Mouse (Mus musculus): ENCODE data around the gene Egfl7. TPM values are rescaled to one million over a fixed set of nuclear protein-coding genes. Genes with fewer than 3 reads are reported as not detected.

Gene Egfl7
- polyA plus RNA-seq, 1 experiment from 2014 or later = 61.7 TPM

DNA sequence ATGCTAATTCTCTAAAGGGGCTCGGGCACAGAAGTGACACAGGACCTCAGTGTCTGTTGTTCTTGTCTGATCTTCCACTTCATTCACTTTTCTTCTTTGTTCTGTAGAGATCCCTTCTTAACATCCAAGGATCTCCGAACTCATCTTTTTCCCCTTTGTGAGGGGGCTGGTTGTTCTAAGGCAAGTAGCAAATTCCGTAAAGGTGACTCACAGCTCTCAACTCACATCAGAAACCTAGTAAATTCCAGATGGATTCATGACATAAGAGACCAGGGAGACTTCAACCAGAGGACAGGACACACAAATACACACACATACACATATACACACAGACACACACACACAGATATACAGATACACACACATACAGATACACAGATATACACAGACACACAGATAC is 30.7 kb downstream of the Egfl7 start:
- Histone ChIP-seq H3K4me3 (replicated peaks; ENCODE audit: low read length) (no peak overlapping the region), H3K4me2 (ENCODE audit: low read length) (no peak overlapping the region), H3K9me3 (ENCODE audit: control insufficient read depth, low read length) (no peaks in the 10 kb centered on the region), H3K9ac (replicated peaks; ENCODE audit: low read depth, low read length) (no peak overlapping the region), H3K27ac (ENCODE audit: low read length) (no peak overlapping the region), H3K4me1 (replicated peaks; ENCODE audit: control insufficient read depth, insufficient read depth, low read length) (no peaks in the 10 kb centered on the region), H3K36me3 (ENCODE audit: control insufficient read depth, insufficient read depth) (no peaks in the 10 kb centered on the region), H3K27me3 (replicated peaks; ENCODE audit: control insufficient read depth, insufficient read depth, low read length) (no peaks in the 10 kb centered on the region)
- no peak for ATAC-seq
- 69% methylated on average over 3 of the region's 3 CpGs for WGBS

GRCm38 (mm10) chr2:26611054-26611453 is 31.2 kb downstream of the Egfl7 start:
- ATAC-seq = no peak
- no peak overlapping the region for H3K4me2 ChIP-seq (ENCODE audit: low read length)
- H3K9me3 ChIP-seq (ENCODE audit: control insufficient read depth, low read length) = no peaks in the 10 kb centered on the region
- no peak overlapping the region for H3K27ac ChIP-seq (ENCODE audit: low read length)
- no peaks in the 10 kb centered on the region for H3K4me1 ChIP-seq (replicated peaks; ENCODE audit: control insufficient read depth, insufficient read depth, low read length)
- H3K4me3 ChIP-seq (replicated peaks; ENCODE audit: low read length) = no peak overlapping the region
- H3K27me3 ChIP-seq (replicated peaks; ENCODE audit: control insufficient read depth, insufficient read depth, low read length) = no peaks in the 10 kb centered on the region
- no peaks in the 10 kb centered on the region for H3K36me3 ChIP-seq (ENCODE audit: control insufficient read depth, insufficient read depth)
- no peak overlapping the region for H3K9ac ChIP-seq (replicated peaks; ENCODE audit: low read depth, low read length)

GRCm38 (mm10) chr2:26611896-26612295 is 32.1 kb downstream of the Egfl7 start:
- no peaks in the 10 kb centered on the region for H3K36me3 ChIP-seq (ENCODE audit: control insufficient read depth, insufficient read depth)
- H3K9me3 ChIP-seq (ENCODE audit: control insufficient read depth, low read length) = no peaks in the 10 kb centered on the region
- no peak overlapping the region for H3K4me3 ChIP-seq (replicated peaks; ENCODE audit: low read length)
- H3K4me1 ChIP-seq (replicated peaks; ENCODE audit: control insufficient read depth, insufficient read depth, low read length) = no peaks in the 10 kb centered on the region
- no peaks in the 10 kb centered on the region for H3K27me3 ChIP-seq (replicated peaks; ENCODE audit: control insufficient read depth, insufficient read depth, low read length)
- H3K4me2 ChIP-seq (ENCODE audit: low read length) = no peak overlapping the region
- H3K9ac ChIP-seq (replicated peaks; ENCODE audit: low read depth, low read length) = no peak overlapping the region
- H3K27ac ChIP-seq (ENCODE audit: low read length) = no peak overlapping the region
- no peak for ATAC-seq

- Histone ChIP-seq H3K4me1 (replicated peaks; ENCODE audit: control insufficient read depth, insufficient read depth, low read length) (no peaks in the 10 kb centered on the region), H3K9ac (replicated peaks; ENCODE audit: low read depth, low read length) (no peak overlapping the region), H3K27me3 (replicated peaks; ENCODE audit: control insufficient read depth, insufficient read depth, low read length) (no peaks in the 10 kb centered on the region), H3K4me3 (replicated peaks; ENCODE audit: low read length) (no peak overlapping the region), H3K27ac (ENCODE audit: low read length) (no peak overlapping the region), H3K4me2 (ENCODE audit: low read length) (no peak overlapping the region), H3K9me3 (ENCODE audit: control insufficient read depth, low read length) (no peaks in the 10 kb centered on the region), H3K36me3 (ENCODE audit: control insufficient read depth, insufficient read depth) (no peaks in the 10 kb centered on the region)
- WGBS = 80% methylated on average over 5 of the region's 5 CpGs
- no peak for ATAC-seq
Observed at GRCm38 (mm10) chr2:26614903-26615302, 35.1 kb downstream of the Egfl7 start.

DNA sequence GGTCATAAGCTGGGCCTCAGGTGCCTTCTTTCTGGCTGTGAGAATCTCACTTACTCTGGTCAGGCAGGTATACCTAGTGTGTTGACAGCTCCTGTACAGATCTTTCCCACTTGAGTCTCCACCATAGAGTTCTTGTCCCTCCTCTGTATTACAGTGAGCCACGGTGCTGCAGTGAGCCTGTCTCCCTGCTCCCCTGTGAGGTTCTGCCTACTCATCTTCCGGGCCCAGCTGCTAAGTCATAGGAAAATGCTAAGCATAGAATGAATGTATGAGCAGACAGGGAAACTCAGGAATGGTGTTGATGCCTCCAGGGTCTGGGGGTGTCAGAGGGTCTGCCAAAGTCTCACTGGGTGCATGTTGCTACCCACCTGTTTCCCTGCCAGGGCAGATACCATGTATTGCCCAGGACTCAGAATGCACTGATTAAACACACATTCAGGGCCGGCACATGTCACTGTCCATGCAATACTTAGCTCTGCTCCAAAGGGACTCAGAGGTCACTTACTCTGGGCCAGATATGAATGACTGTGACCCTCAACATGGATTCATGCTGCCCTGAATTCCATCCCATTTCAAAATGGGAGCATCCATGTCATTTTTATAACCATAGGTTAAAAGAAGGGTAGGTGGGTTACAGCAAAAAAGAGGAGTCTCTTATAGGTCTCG is 35.8 kb downstream of the Egfl7 start:
- Histone ChIP-seq H3K4me1 (replicated peaks; ENCODE audit: control insufficient read depth, insufficient read depth, low read length) (no peaks in the 10 kb centered on the region), H3K27me3 (replicated peaks; ENCODE audit: control insufficient read depth, insufficient read depth, low read length) (no peaks in the 10 kb centered on the region), H3K9me3 (ENCODE audit: control insufficient read depth, low read length) (no peaks in the 10 kb centered on the region), H3K27ac (ENCODE audit: low read length) (no peak overlapping the region), H3K9ac (replicated peaks; ENCODE audit: low read depth, low read length) (no peak overlapping the region), H3K4me3 (replicated peaks; ENCODE audit: low read length) (no peak overlapping the region), H3K36me3 (ENCODE audit: control insufficient read depth, insufficient read depth) (no peaks in the 10 kb centered on the region), H3K4me2 (ENCODE audit: low read length) (no peak overlapping the region)
- 89% methylated on average over 4 of the region's 4 CpGs for WGBS
- ATAC-seq = no peak

DNA sequence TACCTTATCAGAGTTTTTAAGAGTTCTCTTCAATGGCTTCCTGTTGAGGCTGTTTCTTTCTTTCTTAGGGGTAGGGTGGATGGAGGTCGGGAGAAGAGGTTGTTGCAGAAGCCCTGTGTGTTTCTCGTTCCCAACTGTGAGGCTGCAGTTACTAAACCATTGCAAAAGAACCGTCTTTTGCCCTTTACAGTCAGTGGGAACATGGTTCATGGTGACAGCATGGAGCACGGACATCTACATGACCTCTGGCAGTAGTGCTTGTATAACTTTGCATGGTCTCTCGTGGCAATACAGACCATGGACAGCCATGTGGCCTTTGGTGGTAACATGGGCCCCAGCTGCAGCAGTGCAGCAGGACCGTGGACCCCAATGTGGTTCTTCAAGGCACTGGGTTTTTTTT is 37.5 kb downstream of the Egfl7 start:
- H3K9ac ChIP-seq (replicated peaks; ENCODE audit: low read depth, low read length) = no peak overlapping the region
- H3K27me3 ChIP-seq (replicated peaks; ENCODE audit: control insufficient read depth, insufficient read depth, low read length) = no peaks in the 10 kb centered on the region
- H3K9me3 ChIP-seq (ENCODE audit: control insufficient read depth, low read length) = no peaks in the 10 kb centered on the region
- ATAC-seq = no peak
- H3K27ac ChIP-seq (ENCODE audit: low read length) = no peak overlapping the region
- WGBS = 78% methylated on average over 6 of the region's 6 CpGs
- no peaks in the 10 kb centered on the region for H3K4me1 ChIP-seq (replicated peaks; ENCODE audit: control insufficient read depth, insufficient read depth, low read length)
- no peak overlapping the region for H3K4me2 ChIP-seq (ENCODE audit: low read length)
- H3K36me3 ChIP-seq (ENCODE audit: control insufficient read depth, insufficient read depth) = no peaks in the 10 kb centered on the region
- no peak overlapping the region for H3K4me3 ChIP-seq (replicated peaks; ENCODE audit: low read length)

DNA sequence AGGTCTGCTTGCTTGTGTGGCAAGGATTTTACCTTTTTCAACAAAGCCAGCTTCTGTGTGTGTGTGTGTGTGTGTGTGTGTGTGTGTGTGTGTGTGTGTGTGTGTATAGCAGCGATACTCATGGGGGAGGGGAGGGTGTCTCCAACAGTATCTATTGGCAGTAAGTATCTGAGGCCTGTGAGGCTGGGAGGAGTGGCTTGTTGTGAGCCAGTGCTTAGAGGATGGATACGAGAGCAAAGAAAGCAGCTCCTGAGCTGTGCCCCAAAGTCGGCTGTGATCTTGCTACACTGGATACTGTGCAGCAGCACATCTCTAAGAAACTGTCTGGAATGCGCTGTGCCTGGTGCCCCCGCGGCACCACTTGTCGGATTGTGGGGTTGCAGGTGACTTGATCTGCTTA is 38.1 kb downstream of the Egfl7 start:
- Histone ChIP-seq H3K9me3 (ENCODE audit: control insufficient read depth, low read length) (no peaks in the 10 kb centered on the region), H3K4me2 (ENCODE audit: low read length) (no peak overlapping the region), H3K27ac (ENCODE audit: low read length) (no peak overlapping the region), H3K4me3 (replicated peaks; ENCODE audit: low read length) (no peak overlapping the region), H3K9ac (replicated peaks; ENCODE audit: low read depth, low read length) (no peak overlapping the region), H3K36me3 (ENCODE audit: control insufficient read depth, insufficient read depth) (no peaks in the 10 kb centered on the region), H3K27me3 (replicated peaks; ENCODE audit: control insufficient read depth, insufficient read depth, low read length) (no peaks in the 10 kb centered on the region), H3K4me1 (replicated peaks; ENCODE audit: control insufficient read depth, insufficient read depth, low read length) (no peaks in the 10 kb centered on the region)
- WGBS = 63% methylated on average over 7 of the region's 7 CpGs
- no peak for ATAC-seq

DNA sequence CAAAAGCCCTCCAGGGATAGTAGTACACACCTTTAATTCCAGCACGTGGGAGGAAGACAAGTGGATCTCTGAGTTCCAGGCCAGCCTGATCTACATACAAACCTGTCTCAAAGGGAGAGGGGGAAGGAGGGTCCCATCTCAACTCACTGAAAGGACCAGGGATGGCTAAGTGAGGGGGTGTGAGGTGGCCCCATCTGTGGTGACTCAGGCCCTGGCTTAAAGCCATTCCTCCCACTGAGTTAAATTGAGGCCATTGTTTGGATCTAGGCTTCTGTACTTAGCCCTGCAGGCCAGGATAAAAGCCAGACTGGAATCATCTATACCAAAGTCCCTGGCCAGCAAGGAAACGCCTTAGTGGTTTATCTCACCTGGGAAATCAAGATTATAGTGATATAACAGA is 41.4 kb downstream of the Egfl7 start:
- Histone ChIP-seq H3K9me3 (ENCODE audit: control insufficient read depth, low read length) (no peaks in the 10 kb centered on the region), H3K4me2 (ENCODE audit: low read length) (no peak overlapping the region), H3K9ac (replicated peaks; ENCODE audit: low read depth, low read length) (no peak overlapping the region), H3K27me3 (replicated peaks; ENCODE audit: control insufficient read depth, insufficient read depth, low read length) (no peaks in the 10 kb centered on the region), H3K36me3 (ENCODE audit: control insufficient read depth, insufficient read depth) (no peaks in the 10 kb centered on the region), H3K27ac (ENCODE audit: low read length) (no peak overlapping the region), H3K4me1 (replicated peaks; ENCODE audit: control insufficient read depth, insufficient read depth, low read length) (no peaks in the 10 kb centered on the region), H3K4me3 (replicated peaks; ENCODE audit: low read length) (no peak overlapping the region)
- WGBS = 31% methylated on average over 2 of the region's 2 CpGs
- no peak for ATAC-seq

DNA sequence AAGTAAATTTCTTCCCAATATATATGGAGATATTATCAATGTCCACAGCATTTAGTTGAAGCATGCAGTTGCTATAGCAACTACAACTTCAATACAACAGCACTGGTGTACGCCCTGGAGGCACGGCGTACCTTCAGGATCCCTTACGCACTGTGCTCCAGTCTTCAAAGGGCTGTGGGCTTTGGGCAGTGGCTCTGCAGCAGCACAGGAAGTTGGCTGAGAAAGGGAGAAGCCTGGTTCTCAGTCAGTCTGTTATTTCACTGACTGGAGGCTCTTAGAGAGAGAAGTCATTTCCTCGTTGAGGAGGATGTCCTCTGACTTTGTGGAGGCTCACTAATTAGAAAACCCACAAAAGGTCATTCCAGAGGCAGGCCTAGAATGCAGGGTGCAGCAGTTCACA is 43.2 kb downstream of the Egfl7 start:
- Histone ChIP-seq H3K9ac (replicated peaks; ENCODE audit: low read depth, low read length) (no peak overlapping the region), H3K4me3 (replicated peaks; ENCODE audit: low read length) (no peak overlapping the region), H3K4me2 (ENCODE audit: low read length) (no peak overlapping the region), H3K27me3 (replicated peaks; ENCODE audit: control insufficient read depth, insufficient read depth, low read length) (no peaks in the 10 kb centered on the region), H3K9me3 (ENCODE audit: control insufficient read depth, low read length) (no peaks in the 10 kb centered on the region), H3K27ac (ENCODE audit: low read length) (no peak overlapping the region), H3K4me1 (replicated peaks; ENCODE audit: control insufficient read depth, insufficient read depth, low read length) (peaks cover 5% of the 10 kb centered on the region), H3K36me3 (ENCODE audit: control insufficient read depth, insufficient read depth) (no peaks in the 10 kb centered on the region)
- ATAC-seq = no peak
- WGBS = 64% methylated on average over 5 of the region's 5 CpGs

DNA sequence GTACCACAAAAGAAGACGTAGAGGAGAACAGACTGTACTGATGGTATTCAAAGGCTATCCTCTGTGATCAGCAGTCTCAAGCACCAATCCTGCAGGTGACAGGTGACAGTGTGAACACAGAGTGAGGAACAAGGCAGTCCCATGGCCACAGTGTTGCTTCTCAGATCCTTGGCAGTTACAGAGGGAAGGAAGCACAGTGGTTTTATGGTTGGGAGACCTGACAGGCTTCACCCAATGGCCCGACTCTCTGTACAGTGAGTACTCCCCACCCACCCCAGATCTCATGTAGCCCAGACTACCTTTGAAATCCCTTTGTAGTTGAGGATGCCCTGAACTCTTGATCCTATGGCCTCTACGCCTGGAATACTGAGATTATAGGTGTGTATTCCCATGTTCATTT is 45.6 kb downstream of the Egfl7 start:
- H3K9me3 ChIP-seq (ENCODE audit: control insufficient read depth, low read length) = no peaks in the 10 kb centered on the region
- H3K4me1 ChIP-seq (replicated peaks; ENCODE audit: control insufficient read depth, insufficient read depth, low read length) = peaks cover 23% of the 10 kb centered on the region
- H3K27me3 ChIP-seq (replicated peaks; ENCODE audit: control insufficient read depth, insufficient read depth, low read length) = no peaks in the 10 kb centered on the region
- H3K27ac ChIP-seq (ENCODE audit: low read length) = no peak overlapping the region
- no peak overlapping the region for H3K4me3 ChIP-seq (replicated peaks; ENCODE audit: low read length)
- H3K9ac ChIP-seq (replicated peaks; ENCODE audit: low read depth, low read length) = no peak overlapping the region
- no peaks in the 10 kb centered on the region for H3K36me3 ChIP-seq (ENCODE audit: control insufficient read depth, insufficient read depth)
- no peak overlapping the region for H3K4me2 ChIP-seq (ENCODE audit: low read length)
- 91% methylated on average over 3 of the region's 3 CpGs for WGBS
- no peak for ATAC-seq
